Mouse (Mus musculus): Measurements from ENCODE around the gene 4921539E11Rik.

- TF ChIP-seq CTCF (IDR thresholded peaks at IDR 0.05; ENCODE audit: control insufficient read depth, insufficient read depth, low read length): no peak
- TF ChIP-seq POLR2A (IDR thresholded peaks at IDR 0.05; ENCODE audit: borderline replicate concordance, control insufficient read depth, low read depth, low read length): no peak
Measured at GRCm38 (mm10) chr4:103329348-103329747, 38.7 kb upstream of the 4921539E11Rik start.
